Mouse (Mus musculus) kidney, adult 2 months (tissue): ENCODE results near the gene Gsg1l. TPM values are rescaled to one million over a fixed set of nuclear protein-coding genes. Genes with fewer than 3 reads are reported as not detected.

Experiments
- DNase-seq: peaks from one replicate; pipeline ENCODE4 v3.0.0; 2021
- H3K27ac ChIP-seq: fragments of 200-500 bp; 2 replicates; pipeline ENCODE4 v1.5.1; 2012; ENCODE audit warnings: low read depth, low read length, control low read depth, inconsistent platforms; ENCODE audit not compliant: insufficient read depth
- H3K27me3 ChIP-seq: fragments of 200-500 bp; replicated peaks from 2 replicates; pipeline ENCODE4 v1.6.1; 2012; ENCODE audit warnings: mild to moderate bottlenecking, moderate library complexity, low read length, inconsistent platforms; ENCODE audit not compliant: control insufficient read depth, insufficient read depth
- H3K36me3 ChIP-seq: fragments of 200-500 bp; 2 replicates; pipeline ENCODE4 v1.6.1; 2012; ENCODE audit warnings: mild to moderate bottlenecking, moderate library complexity, low read length, inconsistent platforms; ENCODE audit not compliant: control insufficient read depth, insufficient read depth
- H3K4me1 ChIP-seq: fragments of 200-500 bp; 2 replicates; pipeline ENCODE4 v1.6.1; 2011; ENCODE audit warnings: low read length; ENCODE audit not compliant: control insufficient read depth, insufficient read depth
- H3K4me3 ChIP-seq: fragments of 200-500 bp; 2 replicates; pipeline ENCODE4 v1.5.1; 2011; ENCODE audit warnings: mild to moderate bottlenecking, low read depth, low read length, control low read depth; ENCODE audit not compliant: insufficient read depth
- CTCF ChIP-seq: fragments of 200-500 bp; conservative IDR thresholded peaks from 2 replicates; pipeline ENCODE4 v1.5.1; 2011; ENCODE audit warnings: low read depth, mild to moderate bottlenecking, control low read depth, low read length, moderate library complexity, mixed read lengths; ENCODE audit not compliant: insufficient read depth, insufficient read length
- POLR2A ChIP-seq: fragments of 200-500 bp; IDR thresholded peaks from one replicate; pipeline ENCODE4 v1.6.1; 2011; ENCODE audit warnings: low read depth, low read length, control low read depth
- WGBS: fragments of 180-500 bp; shearing (Covaris S2); methylation state at CpG from one replicate; pipeline ENCODE4 v1.1.7; 2018; 5-methylcytosine and 5-hydroxymethylcytosine counted together
- polyA plus RNA-seq: library from polyadenylated mRNA; depleted of rRNA; stranded (reverse); fragments of >200 nt; gene quantifications from 2 replicates; pipeline ENCODE4 v1.2.3, GENCODE M21; 2012

Gsg1l gene
- polyA plus RNA-seq, 1 experiment: 0.33 TPM

DNA sequence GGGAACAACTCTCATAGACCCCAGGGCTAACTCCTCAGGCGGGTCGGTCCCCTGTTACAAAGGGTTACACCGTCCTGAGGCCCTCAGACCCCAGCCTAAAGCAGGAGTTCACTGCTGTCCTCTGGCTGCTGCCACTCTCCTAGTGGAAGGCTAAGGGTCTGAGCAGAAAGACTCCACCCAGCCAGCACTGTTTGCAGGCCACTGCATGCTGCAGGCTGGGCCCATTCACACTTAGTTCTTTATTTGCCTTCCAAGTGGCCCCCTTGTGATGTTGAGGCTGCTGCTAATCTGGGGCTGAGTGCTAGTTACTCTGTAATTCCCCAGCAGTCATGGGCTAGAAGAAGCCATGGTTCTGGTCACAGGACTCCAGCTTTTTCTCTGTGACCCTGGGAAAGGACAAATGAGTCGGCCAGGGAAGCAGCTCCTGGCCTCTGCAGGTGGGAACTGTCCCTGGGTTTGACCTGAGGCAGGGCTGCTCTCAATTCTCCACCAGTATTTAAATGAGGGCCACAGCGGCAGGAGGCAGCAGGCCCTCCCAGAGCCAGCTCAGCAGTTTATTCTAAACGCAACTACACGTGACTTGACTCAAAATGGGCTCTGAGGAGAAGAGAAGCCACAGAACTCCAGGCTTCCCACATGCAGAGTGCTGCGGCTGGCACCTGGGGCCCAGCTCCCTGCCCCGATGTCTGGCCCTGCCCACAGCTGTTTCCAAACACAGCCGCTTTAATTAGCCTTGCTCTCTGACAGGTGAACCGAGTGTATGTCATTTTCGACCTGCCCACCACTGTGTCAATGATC, 210.6 kb downstream of the Gsg1l start:
- TF ChIP-seq CTCF: no peak
- no peak for TF ChIP-seq POLR2A
- 0 out of 2 replicates have a peak, but pooled peaks cover 5% of the 10 kb centered on the region for H3K4me1 ChIP-seq
- no peak overlapping the region for H3K27ac ChIP-seq
- DNase-seq: peak; percentile 43
- H3K4me3 ChIP-seq: no peak overlapping the region
- H3K36me3 ChIP-seq: no peaks in the 10 kb centered on the region
- H3K27me3 ChIP-seq: no peaks in the 10 kb centered on the region
- 41% methylated on average over 12 of the region's 12 CpGs for WGBS

DNA sequence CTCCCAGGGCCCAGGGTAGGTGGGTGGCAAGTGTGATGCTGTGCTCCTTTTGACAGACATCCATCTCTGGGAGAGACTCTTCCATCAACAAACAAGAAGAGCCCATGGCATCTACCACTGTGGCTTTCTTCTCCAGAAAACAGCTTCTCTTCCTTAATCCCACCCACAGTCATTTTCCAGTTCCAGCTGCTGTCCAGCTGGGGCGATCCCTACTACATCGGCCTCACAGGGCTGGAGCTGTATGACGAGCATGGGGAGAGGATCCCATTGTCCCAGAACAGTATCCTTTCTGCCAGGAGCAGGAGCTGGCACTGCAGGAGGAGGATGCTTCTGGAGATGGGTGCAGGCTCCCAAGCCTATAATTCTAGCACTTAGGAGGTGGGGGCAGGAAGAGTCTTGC, 213.6 kb downstream of the Gsg1l start:
- H3K36me3 ChIP-seq: no peaks in the 10 kb centered on the region
- 0 out of 2 replicates have a peak, but pooled peaks cover 5% of the 10 kb centered on the region for H3K4me1 ChIP-seq
- no peak overlapping the region for H3K4me3 ChIP-seq
- TF ChIP-seq POLR2A (no peak), CTCF (no peak)
- no peaks in the 10 kb centered on the region for H3K27me3 ChIP-seq
- DNase-seq: no peak
- WGBS: 93% methylated on average over 3 of the region's 3 CpGs
- no peak overlapping the region for H3K27ac ChIP-seq

DNA sequence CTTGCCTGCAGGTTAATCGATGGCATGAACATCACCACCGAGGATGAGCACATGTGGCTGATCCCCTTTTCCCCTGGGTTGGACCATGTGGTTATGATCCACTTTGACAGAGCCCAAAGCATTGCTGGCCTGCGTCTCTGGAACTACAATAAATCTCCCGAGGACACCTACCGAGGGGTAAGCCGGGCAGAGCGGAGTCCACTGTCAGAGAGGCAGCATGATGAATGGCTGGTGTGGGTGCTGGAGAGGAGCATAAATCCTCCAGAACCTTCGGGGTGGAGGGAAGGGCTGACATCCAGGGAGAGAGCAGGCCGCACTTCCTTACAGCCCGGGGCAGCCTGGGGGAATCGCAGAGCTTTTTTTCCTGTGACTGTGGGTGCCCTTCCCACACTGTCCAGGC, 217.0 kb downstream of the Gsg1l start:
- H3K4me3 ChIP-seq: no peak overlapping the region
- no peak for TF ChIP-seq CTCF
- TF ChIP-seq POLR2A: no peak
- H3K36me3 ChIP-seq: no peaks in the 10 kb centered on the region
- WGBS: 55% methylated on average over 11 of the region's 11 CpGs
- H3K27me3 ChIP-seq: no peaks in the 10 kb centered on the region
- DNase-seq: no peak
- H3K27ac ChIP-seq: no peak overlapping the region
- H3K4me1 ChIP-seq: no peaks in the 10 kb centered on the region; the same call in 1 of the 2 replicates

DNA sequence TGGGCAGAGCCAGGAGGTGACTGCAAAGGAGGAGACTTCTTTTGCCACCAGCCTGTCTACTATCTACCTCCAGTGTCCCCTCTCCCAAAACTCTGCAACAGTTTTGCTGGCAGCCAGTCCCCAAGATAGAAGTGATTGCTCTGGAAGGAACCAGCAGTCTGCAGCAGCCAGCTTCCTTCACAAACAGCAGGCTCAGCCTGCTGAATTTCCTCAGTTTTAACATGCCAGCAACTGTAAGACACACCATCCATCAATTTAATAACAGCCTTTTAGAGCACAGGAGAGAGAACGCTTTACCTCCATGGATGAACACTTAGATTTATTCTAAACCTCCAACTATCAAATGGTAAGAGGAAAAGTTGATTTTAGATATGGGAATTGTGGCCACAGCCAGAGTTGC, 218.2 kb downstream of the Gsg1l start:
- Histone ChIP-seq H3K27me3 (no peaks in the 10 kb centered on the region), H3K27ac (no peak overlapping the region), H3K4me1 (no peaks in the 10 kb centered on the region; the same call in 1 of the 2 replicates), H3K36me3 (no peaks in the 10 kb centered on the region), H3K4me3 (no peak overlapping the region)
- DNase-seq: no peak
- 82% methylated on average over 1 of the region's 1 CpGs for WGBS
- no peak for TF ChIP-seq CTCF
- no peak for TF ChIP-seq POLR2A

DNA sequence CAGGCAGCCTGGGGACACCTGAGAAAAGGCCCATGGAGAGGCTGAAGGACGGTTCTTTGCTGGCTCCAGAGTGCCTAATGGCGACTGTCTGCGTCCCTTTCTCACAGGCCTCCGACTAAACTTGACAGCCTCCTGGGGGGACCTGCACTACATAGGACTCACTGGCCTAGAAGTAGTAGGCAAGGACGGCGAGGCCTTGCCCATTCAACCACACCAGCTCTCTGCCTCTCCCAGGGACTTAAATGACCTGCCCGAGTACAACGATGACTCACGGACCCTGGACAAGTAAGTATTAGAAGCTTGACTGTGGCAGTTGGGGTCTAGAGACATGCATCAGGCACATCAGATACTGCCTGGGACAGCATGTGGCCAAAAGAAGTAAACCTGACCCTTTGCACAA, 221.8 kb downstream of the Gsg1l start:
- Histone ChIP-seq H3K4me3 (no peak overlapping the region), H3K36me3 (no peaks in the 10 kb centered on the region), H3K4me1 (no peaks in the 10 kb centered on the region; the same call in 1 of the 2 replicates), H3K27me3 (no peaks in the 10 kb centered on the region), H3K27ac (no peak overlapping the region)
- WGBS: 92% methylated on average over 9 of the region's 9 CpGs
- TF ChIP-seq POLR2A (no peak), CTCF (no peak)
- DNase-seq: no peak

DNA sequence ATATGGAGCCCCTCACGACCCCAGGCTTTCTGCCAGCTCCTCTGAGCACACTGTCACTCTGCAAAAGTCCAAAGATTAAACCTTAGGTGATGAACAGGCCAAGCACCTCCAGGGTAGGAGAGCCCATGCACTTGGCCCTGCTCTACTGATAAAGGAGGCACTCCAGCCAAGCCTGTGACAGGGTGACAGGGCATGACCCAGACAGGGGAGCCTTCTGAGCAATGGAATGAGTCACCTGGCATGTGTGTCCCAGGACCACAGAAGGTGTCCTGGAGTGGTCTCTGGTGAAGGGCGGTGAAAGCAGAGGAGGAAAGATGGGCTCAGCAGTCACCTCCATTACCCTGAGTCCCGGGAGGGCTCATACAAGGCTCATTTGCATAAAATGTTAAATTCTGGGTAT, 222.6 kb downstream of the Gsg1l start:
- Histone ChIP-seq H3K4me3 (no peak overlapping the region), H3K36me3 (no peaks in the 10 kb centered on the region), H3K4me1 (no peaks in the 10 kb centered on the region; the same call in 1 of the 2 replicates), H3K27me3 (no peaks in the 10 kb centered on the region), H3K27ac (no peak overlapping the region)
- WGBS: 69% methylated on average over 3 of the region's 3 CpGs
- no peak for TF ChIP-seq CTCF
- no peak for TF ChIP-seq POLR2A
- no peak for DNase-seq

DNA sequence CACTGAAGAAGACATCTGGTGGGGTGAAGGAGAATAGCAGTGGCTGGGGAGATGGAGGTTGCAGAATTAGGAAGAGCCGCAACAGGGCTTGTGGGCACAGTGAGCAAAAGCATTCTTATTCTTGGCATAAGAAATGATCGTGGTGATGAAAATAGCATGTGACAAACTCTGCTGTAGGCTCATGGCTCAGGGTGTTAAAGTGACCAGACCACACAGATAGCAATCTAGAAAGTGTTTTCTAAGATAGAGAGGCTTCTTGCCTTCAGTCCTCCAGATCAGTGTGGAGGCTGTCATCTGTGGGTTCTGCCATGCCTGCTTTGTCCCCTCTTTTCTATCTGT, 234.7 kb downstream of the Gsg1l start:
- 96% methylated on average over 2 of the region's 2 CpGs for WGBS
- H3K27ac ChIP-seq: no peak overlapping the region
- TF ChIP-seq POLR2A (no peak), CTCF (no peak)

More for the DNA sequence above, 234.7 kb downstream of the Gsg1l start:
- H3K36me3 ChIP-seq: no peaks in the 10 kb centered on the region
- DNase-seq: no peak
- H3K27me3 ChIP-seq: no peaks in the 10 kb centered on the region
- H3K4me1 ChIP-seq: no peaks in the 10 kb centered on the region
- no peak overlapping the region for H3K4me3 ChIP-seq
